Mouse (Mus musculus) G1E-ER4 (cell line): Measurements from ENCODE around the gene Cyp46a1. TPM values are rescaled to one million over a fixed set of nuclear protein-coding genes. Genes with fewer than 3 reads are reported as not detected.

Source experiments
- GATA1 ChIP-seq: IDR thresholded peaks from one replicate; pipeline ENCODE4 v1.8.0; 2012; ENCODE audit warnings: low read length, inconsistent platforms
- polyA plus RNA-seq: library from polyadenylated mRNA; stranded (reverse); fragments of >175 nt; gene quantifications from 2 replicates; pipeline ENCODE4 v1.2.3, GENCODE M21; 2012

The Cyp46a1 gene
- polyA plus RNA-seq, 1 experiment = not detected

GRCm38 (mm10) chr12:108400951-108401350 lies 66.8 kb downstream of the Cyp46a1 start:
- TF ChIP-seq GATA1 = no peak

- TF ChIP-seq GATA1 = no peak
These were observed 69.8 kb downstream of the Cyp46a1 start for GRCm38 (mm10) chr12:108403957-108404356.

- TF ChIP-seq GATA1 = no peak
These were observed 74.9 kb downstream of the Cyp46a1 start for GRCm38 (mm10) chr12:108409100-108409499.

- TF ChIP-seq GATA1 = no peak
These were observed 76.4 kb downstream of the Cyp46a1 start for GRCm38 (mm10) chr12:108410416-108411208.

Other genes with a start within 250 kb of the Cyp46a1 start
- 12.3 and 16.3 TPM in 2 replicates for gene Setd3, start 155.1 kb upstream of the Cyp46a1 start, polyA plus RNA-seq
- 159 and 175 TPM in 2 replicates for gene Ccnk, start 154.8 kb upstream of the Cyp46a1 start, polyA plus RNA-seq
- not detected in 2 replicates for gene Ccdc85c, start 59.0 kb upstream of the Cyp46a1 start, polyA plus RNA-seq
- gene Hhipl1, start 28.1 kb upstream of the Cyp46a1 start, polyA plus RNA-seq = not detected in 2 replicates
- gene Eml1, start 36.6 kb downstream of the Cyp46a1 start, polyA plus RNA-seq = not detected in 2 replicates
- 0.05 TPM in 1 of 2 replicates, not detected in the other for gene Evl, start 220.3 kb downstream of the Cyp46a1 start, polyA plus RNA-seq